Mouse (Mus musculus): ENCODE results near the gene Wnt10a. TPM values are rescaled to one million over a fixed set of nuclear protein-coding genes. Genes with fewer than 3 reads are reported as not detected.

Gene Wnt10a
- total and polyA plus RNA-seq, 3 experiments = not detected

DNA sequence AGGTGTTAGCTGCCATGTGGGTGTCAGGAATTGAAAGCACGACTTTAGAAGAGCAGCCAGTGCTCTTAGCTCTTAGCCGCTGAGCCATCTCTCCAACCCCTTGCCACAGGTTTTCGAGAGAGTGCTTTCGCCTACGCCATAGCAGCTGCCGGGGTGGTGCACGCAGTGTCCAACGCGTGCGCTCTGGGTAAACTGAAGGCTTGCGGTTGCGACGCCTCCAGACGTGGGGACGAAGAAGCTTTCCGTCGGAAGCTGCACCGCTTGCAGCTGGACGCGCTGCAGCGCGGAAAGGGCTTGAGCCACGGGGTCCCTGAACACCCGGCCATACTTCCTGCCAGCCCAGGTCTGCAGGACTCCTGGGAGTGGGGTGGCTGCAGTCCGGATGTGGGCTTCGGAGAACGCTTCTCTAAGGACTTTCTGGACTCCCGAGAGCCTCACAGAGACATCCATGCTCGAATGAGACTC is 9.1 kb downstream of the Wnt10a start:
- H3K27me3 ChIP-seq (ENCODE audit: control insufficient read depth, insufficient read depth, low read length) = peaks cover 17% of the 10 kb centered on the region

DNA sequence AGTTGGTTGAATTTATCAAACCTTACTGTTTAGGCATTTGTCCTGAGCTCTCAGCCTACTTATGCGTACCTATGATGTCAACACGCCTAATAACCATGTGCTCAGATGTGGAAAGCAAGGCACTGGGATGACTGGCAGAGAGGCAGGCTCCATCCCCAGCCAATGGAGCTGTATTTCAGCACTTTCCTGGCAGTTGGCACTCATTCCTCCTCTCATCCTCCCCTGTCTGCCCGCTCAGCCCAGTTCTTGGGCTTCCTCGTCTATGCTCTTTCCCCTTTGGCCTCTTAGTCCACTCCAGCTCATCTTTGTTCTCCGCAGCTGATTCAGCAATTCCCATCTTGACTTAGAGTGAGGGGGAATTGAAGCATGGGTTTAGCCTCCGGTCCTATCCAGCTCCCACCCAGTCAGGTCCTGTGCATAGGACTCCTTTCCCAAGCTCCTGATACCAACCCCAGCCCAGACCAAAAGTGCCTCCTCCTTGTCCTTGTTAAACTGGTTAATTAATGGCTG is 10.4 kb downstream of the Wnt10a start:
- Histone ChIP-seq H3K36me3 (ENCODE audit: control insufficient read depth, insufficient read depth, low read length) (no peaks in the 10 kb centered on the region), H3K4me3 (no peak overlapping the region), H3K27ac (no peak overlapping the region), H3K9ac (ENCODE audit: low read depth, low read length) (no peak overlapping the region), H3K79me2 (replicated peaks; ENCODE audit: control insufficient read depth, insufficient read depth, low read length) (no peaks in the 10 kb centered on the region), H3K27me3 (ENCODE audit: control insufficient read depth, insufficient read depth, low read length) (peaks cover 21% of the 10 kb centered on the region), H3K4me1 (ENCODE audit: control insufficient read depth, insufficient read depth, low read length) (peaks cover 1% of the 10 kb centered on the region; the same call in 1 of the 2 replicates)
- DNase-seq = no peak
- intact Hi-C loops (cut with DNase I) = no loop called here
- WGBS = 47% methylated on average over 6 of the region's 6 CpGs
- no peak for TF ChIP-seq CTCF (IDR thresholded peaks at IDR 0.05)
- TF ChIP-seq EP300 (IDR thresholded peaks at IDR 0.05; ENCODE audit: insufficient read depth, low read depth, low read length) = no peak
- TF ChIP-seq POLR2A (IDR thresholded peaks at IDR 0.05; ENCODE audit: insufficient read depth, low read depth, low read length) = no peak

More for the DNA sequence above, 9.1 kb downstream of the Wnt10a start:
- no peak overlapping the region for H3K27ac ChIP-seq
- H3K79me2 ChIP-seq (replicated peaks; ENCODE audit: control insufficient read depth, insufficient read depth, low read length) = no peaks in the 10 kb centered on the region
- H3K4me3 ChIP-seq = no peak overlapping the region
- intact Hi-C loops (cut with DNase I) = no loop called here
- DNase-seq = no peak
- TF ChIP-seq CTCF (IDR thresholded peaks at IDR 0.05) = no peak
- no peak for TF ChIP-seq POLR2A (IDR thresholded peaks at IDR 0.05; ENCODE audit: insufficient read depth, low read depth, low read length)
- TF ChIP-seq EP300 (IDR thresholded peaks at IDR 0.05; ENCODE audit: insufficient read depth, low read depth, low read length) = no peak
- WGBS = 1% methylated on average over 29 of the region's 29 CpGs
- peaks cover 1% of the 10 kb centered on the region; the same call in 1 of the 2 replicates for H3K4me1 ChIP-seq (ENCODE audit: control insufficient read depth, insufficient read depth, low read length)
- no peak overlapping the region for H3K9ac ChIP-seq (ENCODE audit: low read depth, low read length)
- no peaks in the 10 kb centered on the region for H3K36me3 ChIP-seq (ENCODE audit: control insufficient read depth, insufficient read depth, low read length)

DNA sequence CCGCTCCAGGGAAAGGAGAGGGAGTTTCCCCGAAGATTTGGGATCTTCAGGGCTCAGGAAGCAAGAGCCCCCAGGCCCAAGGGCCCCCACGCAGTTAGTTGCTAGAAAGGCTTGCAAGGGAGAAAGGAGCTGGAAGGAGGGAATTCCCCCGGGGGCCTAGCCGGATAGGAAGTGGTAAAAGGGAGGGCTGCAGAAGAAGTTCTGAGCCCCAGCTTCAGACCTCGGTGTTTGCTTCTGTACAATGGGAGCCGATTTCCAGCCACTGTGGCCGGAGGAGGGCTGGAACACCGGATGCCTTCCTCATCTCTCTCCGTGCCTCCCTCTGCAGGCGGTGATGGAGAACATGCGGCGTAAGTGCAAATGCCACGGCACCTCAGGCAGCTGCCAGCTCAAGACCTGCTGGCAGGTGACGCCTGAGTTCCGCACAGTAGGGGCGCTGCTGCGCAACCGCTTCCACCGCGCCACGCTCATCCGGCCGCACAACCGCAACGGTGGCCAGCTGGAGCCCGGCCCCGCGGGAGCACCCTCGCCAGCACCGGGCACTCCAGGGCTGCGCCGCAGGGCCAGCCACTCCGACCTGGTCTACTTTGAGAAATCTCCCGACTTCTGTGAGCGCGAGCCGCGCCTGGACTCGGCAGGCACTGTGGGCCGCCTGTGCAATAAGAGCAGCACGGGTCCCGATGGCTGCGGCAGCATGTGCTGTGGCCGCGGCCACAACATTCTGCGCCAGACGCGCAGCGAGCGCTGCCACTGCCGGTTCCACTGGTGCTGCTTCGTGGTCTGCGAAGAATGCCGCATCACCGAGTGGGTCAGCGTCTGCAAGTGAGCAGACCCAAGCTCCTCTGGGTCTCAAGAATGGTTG is 11.7 kb downstream of the Wnt10a start:
- no peak for TF ChIP-seq EP300 (IDR thresholded peaks at IDR 0.05; ENCODE audit: insufficient read depth, low read depth, low read length)
- TF ChIP-seq CTCF (IDR thresholded peaks at IDR 0.05) = peak; percentile 81
- peak; percentile 82 to 85 for DNase-seq

DNA sequence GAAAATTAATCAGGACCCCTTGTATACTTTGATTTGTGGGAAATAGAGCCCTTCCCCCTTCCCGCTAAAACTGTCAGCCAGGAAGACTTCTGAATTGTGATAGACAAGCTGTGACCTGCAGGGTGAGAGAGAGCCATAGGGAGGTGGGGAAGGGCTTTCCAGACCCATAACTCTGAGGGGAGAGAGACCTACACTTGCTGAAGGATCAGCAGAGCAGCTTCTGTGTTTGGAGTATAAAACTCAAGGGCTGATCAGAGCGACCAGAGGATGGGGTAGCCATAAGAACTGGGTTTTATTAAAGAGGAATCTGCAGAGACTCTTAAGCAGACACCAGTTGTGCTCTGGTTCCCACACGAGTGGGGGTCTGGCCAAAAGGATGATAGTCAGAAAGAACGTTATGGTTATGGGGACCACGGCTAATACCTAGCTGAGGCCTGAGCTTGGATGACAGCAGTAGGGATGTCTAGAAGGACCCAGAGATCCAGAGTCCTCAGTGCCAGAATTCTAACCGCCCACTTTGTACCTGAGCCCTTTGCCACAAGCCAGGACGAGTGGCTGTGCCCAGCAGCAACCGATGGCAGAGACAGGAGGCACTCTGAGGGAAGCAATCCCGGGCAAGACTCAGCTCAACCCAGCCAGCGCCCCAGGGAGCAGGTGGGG is 13.0 kb downstream of the Wnt10a start:
- H3K27ac ChIP-seq = no peak overlapping the region
- peaks cover 1% of the 10 kb centered on the region; the same call in 1 of the 2 replicates for H3K4me1 ChIP-seq (ENCODE audit: control insufficient read depth, insufficient read depth, low read length)
- no peaks in the 10 kb centered on the region for H3K79me2 ChIP-seq (replicated peaks; ENCODE audit: control insufficient read depth, insufficient read depth, low read length)
- no peak for DNase-seq
- intact Hi-C loops (cut with DNase I) = no loop called here
- H3K4me3 ChIP-seq = no peak overlapping the region
- peaks cover 22% of the 10 kb centered on the region for H3K27me3 ChIP-seq (ENCODE audit: control insufficient read depth, insufficient read depth, low read length)
- TF ChIP-seq EP300 (IDR thresholded peaks at IDR 0.05; ENCODE audit: insufficient read depth, low read depth, low read length) (no peak), POLR2A (IDR thresholded peaks at IDR 0.05; ENCODE audit: insufficient read depth, low read depth, low read length) (no peak), CTCF (IDR thresholded peaks at IDR 0.05) (no peak)
- H3K36me3 ChIP-seq (ENCODE audit: control insufficient read depth, insufficient read depth, low read length) = no peaks in the 10 kb centered on the region
- no peak overlapping the region for H3K9ac ChIP-seq (ENCODE audit: low read depth, low read length)
- 17% methylated on average over 10 of the region's 10 CpGs for WGBS

More for the DNA sequence above, 11.7 kb downstream of the Wnt10a start:
- peaks cover 22% of the 10 kb centered on the region for H3K27me3 ChIP-seq (ENCODE audit: control insufficient read depth, insufficient read depth, low read length)
- peaks cover 1% of the 10 kb centered on the region; the same call in 1 of the 2 replicates for H3K4me1 ChIP-seq (ENCODE audit: control insufficient read depth, insufficient read depth, low read length)
- H3K27ac ChIP-seq = no peak overlapping the region
- no peaks in the 10 kb centered on the region for H3K79me2 ChIP-seq (replicated peaks; ENCODE audit: control insufficient read depth, insufficient read depth, low read length)
- WGBS = 2% methylated on average over 57 of the region's 57 CpGs
- intact Hi-C loops (cut with DNase I) = no loop called here
- H3K4me3 ChIP-seq = peak overlapping the region; percentile 42; the same call in 1 of the 2 replicates
- no peaks in the 10 kb centered on the region for H3K36me3 ChIP-seq (ENCODE audit: control insufficient read depth, insufficient read depth, low read length)
- H3K9ac ChIP-seq (ENCODE audit: low read depth, low read length) = peak overlapping the region; percentile 35

DNA sequence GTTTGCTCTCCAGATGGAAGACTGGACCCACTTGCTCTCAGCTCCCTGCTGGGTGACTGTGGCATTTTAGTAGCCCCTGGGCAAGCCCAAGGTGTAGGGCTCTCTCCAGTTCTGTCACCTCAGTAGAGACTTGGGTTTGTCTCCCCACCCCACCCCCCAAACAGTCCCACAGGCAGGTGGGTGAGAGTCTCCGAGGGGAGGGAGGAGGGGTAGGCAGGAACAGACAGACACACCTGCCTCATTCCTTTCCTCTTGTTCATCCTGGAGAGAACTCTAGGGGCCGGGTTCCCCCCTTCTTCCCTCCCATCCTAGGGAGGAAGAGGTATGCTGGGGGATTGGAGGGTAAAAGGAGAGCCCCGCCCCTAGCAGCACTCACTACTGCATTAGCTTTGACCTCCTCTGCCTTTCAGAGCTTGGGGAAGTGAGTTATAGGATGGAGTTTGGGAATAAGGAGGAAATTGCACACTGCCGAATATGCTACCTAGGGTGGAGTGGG is 14.1 kb downstream of the Wnt10a start:
- Histone ChIP-seq H3K27me3 (ENCODE audit: control insufficient read depth, insufficient read depth, low read length) (peaks cover 20% of the 10 kb centered on the region), H3K9ac (ENCODE audit: low read depth, low read length) (no peak overlapping the region), H3K4me1 (ENCODE audit: control insufficient read depth, insufficient read depth, low read length) (peaks cover 1% of the 10 kb centered on the region; the same call in 1 of the 2 replicates), H3K79me2 (replicated peaks; ENCODE audit: control insufficient read depth, insufficient read depth, low read length) (no peaks in the 10 kb centered on the region), H3K27ac (no peak overlapping the region), H3K4me3 (no peak overlapping the region), H3K36me3 (ENCODE audit: control insufficient read depth, insufficient read depth, low read length) (no peaks in the 10 kb centered on the region)
- TF ChIP-seq POLR2A (IDR thresholded peaks at IDR 0.05; ENCODE audit: insufficient read depth, low read depth, low read length) (no peak), EP300 (IDR thresholded peaks at IDR 0.05; ENCODE audit: insufficient read depth, low read depth, low read length) (no peak), CTCF (IDR thresholded peaks at IDR 0.05) (no peak)
- WGBS = 31% methylated on average over 4 of the region's 4 CpGs
- intact Hi-C loops (cut with DNase I) = no loop called here
- DNase-seq = no peak

All from heart, adult 2 months (tissue).